Mouse (Mus musculus) brain, adult 2 months (tissue): ENCODE data around the gene Ddx20.
"Not testable (repeated sequence)": the region's sequence is repeated elsewhere in the genome, so short reads cannot be mapped to it uniquely, and the experiment has no call there.

Experiments used
- DNase-seq: peaks from one replicate; pipeline ENCODE4 v3.0.0; 2011; ENCODE audit warnings: low read depth, low spot score

The Ddx20 gene

DNA sequence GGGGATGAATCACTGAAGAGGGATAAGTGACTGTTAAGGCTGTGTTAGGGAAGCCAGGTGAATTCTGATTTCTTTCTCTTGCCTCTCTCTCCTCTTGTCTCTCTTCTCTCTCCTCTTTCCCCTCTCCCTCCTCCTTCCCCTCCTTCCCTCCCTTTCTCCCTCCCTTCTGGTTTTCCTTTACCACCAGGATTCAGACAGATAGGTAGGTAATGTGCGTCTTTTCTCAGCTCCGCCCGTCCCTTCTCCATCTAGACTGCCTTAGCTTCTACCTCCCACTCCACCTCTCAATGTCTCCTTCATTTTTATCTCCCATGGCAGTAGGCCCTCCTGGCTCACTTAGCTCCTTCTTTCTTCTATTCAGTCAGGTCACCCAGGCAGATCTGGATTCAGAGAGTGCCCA is 18.2 kb upstream of the Ddx20 start:
- peak; percentile 72 for DNase-seq

DNA sequence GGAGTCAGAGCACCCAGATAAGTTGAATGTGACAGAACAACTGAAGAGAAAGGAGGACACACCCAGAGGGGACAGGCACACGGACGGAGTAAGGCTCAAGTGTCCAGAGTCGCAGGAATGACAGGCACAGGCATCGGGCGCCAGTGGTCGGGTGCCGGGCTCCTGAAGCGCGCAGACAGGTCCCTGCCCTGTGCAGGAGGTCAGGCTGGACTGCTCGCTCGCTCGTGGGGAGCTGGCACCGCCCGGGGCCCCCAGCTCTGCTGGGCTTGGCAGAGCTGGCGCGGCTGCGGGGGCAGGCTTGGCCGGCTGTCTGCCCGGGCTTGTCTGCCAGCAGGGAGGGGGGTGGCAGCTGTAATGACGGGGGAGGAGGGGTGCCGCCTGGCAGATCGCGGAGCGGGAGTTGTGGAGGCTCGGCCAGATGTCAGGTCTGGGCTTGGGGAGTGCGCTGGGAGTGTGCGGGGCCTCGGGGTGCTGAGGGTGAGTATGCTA is 17.7 kb upstream of the Ddx20 start:
- DNase-seq, result peak; percentile 96

DNA sequence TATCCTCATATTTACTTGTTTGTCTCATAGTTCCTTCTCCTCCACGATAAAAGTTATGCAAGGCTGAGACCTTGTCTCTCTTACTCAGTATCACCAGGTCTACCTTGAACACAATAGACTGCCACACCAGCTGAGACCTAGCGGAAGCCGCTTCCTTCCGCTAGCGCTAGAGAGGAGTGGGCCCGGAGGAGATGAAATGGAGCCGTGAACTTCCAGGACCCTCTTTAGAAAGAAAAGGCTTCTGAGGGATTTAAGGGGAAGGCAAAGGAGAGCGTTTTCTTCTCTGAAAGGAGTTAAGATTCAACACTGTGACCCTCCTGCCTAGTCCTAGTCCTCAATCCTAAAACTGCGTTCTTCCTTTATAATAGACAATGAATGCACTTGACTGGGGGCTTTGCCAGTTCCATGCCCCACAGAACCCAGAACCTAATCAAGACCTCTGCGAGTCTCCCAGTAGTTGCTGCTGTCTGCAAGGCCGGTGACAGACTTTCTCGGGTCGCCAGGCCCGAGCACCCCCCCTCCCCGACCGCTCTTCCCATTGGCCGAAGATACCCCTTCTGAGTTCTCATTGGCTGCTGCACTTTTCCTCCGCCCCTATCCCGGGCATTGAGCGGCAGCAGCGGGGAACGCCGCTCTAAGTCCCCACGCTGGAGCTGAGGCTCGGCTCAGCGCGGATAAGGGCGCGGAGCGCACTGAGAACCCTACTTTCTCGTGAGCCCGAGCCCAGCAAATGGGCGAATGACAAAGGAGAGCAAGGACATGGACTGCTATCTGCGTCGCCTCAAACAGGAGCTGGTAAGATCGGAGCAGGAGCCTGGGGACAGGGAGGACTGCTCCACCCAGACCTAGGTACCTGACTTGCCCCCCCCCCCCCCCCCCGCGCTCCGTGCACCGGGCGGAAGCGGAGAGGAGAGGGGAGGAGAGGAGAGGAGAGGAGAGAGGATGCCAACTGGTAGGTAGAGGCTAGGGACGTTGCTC is 16.9 kb upstream of the Ddx20 start, which contains the start of gene Inka2:
Inka2 (plus strand) TSS at position 569 of the 978 bp plus-strand sequence.
- DNase-seq, result peak; percentile 97

DNA sequence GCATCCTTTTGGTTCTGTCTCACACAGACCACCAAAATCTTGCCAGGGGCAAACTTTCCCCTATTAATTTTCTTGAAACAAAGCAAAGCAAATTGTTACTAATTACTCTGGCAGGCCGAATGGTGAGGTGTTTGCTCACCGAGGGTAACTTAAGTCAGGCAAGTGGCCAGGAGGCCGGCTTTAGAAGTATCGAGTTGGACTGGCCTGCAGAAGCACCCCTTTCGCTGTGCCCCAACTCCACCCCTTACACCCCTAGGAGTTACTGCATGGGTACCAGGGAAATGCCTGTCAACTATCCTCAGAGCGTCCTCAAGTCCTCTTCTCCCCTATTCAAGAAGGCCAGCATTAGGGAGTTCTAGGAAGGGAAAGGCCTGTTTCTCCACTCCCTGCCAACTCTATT is 16.2 kb upstream of the Ddx20 start:
- DNase-seq, result no peak

DNA sequence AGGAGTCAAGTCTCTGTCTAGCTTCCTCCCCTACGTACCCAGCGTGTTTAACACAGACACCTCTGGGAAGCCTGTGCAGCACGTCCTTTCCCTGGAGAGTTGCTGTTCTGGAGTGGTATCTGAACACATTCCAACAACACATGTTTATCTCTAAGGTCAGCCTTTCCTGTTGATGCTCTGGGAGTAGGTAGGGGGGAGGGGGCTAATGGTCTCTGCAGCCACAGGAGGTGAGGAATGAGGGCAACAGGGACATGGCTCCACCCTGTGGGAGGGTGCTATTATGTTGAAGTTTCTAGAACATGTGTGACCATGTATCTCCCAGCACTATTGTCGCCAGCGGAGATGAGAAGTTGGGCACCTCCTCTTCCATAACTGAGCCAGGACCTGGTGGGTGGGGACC is 14.0 kb upstream of the Ddx20 start:
- no peak for DNase-seq

DNA sequence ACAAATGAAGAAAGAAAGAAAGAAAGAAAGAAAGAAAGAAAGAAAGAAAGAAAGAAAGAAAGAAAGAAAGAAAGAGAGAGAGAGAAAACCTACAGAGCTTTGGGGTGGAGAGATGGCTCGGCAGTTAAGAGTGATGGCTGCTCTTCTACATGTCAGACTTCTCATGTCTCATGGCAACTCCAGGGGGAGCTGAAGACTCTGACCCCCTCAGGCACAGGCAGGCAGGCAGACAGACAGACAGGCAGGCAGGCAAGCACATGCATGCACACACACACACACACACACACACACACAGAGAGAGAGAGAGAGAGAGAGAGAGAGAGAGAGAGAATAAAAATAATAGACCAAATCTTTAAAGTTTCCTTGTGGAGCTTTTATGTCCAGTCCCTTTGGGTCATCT is 13.4 kb upstream of the Ddx20 start:
- not testable (repeated sequence) for DNase-seq

DNA sequence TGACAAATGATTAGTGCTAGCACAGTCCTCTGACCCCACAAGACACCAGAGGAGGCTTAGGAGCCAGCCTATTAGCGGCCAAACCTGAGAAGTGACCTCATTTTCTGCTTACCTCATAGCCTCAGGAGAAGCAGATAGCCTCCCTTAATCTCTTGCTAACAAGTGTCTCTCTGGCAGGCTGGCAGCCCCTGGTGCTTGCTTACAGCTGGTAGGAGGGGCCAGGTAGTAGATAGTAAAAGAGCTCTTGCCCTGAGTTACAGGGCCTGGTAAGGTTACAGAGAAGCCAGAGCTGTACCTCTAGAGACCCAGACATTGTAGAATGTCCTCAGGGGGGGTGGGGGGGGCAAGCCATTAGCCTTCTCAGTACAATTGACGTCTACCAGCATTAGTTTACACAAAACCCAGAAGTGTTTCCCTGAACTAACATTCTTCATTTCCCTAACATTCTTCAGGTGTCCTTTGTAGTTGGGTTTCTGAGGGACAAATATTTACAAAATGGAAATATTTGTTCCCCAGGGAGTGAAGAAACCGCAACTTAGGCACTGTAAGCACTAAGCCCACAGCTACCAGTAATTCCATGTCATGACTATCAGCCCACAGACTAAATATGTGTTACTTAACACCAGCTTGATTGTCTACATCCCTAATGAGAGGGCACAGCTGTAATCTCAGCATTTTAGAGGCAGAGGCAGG is 12.0 kb upstream of the Ddx20 start:
- DNase-seq, result no peak

DNA sequence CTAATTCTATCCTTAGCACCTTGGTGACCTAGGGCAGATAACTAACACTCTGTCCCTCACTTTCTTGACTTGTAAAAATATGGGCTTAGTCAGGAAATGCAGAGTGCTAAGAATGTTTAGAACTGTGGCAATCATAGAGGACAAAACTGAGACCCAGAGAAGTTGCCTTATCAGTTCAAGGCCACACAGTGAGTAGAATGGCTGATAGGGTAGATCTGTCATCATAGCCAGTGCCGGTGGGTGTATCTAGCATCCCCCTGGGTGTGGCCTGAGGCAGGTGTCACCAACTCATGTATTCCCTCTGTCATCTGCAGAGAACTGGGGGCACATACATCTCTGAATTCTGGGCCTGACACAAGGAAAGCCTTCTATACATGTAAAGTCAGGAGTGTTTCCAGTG is 10.9 kb upstream of the Ddx20 start:
- DNase-seq, result no peak

DNA sequence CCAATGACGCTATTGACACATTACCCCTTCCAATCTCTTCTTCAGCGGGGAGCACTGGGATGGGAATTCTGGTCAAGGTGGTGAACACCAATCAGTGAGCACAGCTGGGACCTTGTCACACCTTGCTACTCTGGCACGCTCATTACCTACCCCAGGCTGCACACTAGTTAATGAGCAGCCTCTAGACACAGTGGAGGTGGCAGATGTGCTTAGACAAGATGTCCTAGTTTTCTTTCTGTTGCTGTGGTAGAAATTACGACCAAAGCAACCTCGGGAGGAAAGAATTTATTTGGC is 9.7 kb upstream of the Ddx20 start:
- DNase-seq, result no peak

DNA sequence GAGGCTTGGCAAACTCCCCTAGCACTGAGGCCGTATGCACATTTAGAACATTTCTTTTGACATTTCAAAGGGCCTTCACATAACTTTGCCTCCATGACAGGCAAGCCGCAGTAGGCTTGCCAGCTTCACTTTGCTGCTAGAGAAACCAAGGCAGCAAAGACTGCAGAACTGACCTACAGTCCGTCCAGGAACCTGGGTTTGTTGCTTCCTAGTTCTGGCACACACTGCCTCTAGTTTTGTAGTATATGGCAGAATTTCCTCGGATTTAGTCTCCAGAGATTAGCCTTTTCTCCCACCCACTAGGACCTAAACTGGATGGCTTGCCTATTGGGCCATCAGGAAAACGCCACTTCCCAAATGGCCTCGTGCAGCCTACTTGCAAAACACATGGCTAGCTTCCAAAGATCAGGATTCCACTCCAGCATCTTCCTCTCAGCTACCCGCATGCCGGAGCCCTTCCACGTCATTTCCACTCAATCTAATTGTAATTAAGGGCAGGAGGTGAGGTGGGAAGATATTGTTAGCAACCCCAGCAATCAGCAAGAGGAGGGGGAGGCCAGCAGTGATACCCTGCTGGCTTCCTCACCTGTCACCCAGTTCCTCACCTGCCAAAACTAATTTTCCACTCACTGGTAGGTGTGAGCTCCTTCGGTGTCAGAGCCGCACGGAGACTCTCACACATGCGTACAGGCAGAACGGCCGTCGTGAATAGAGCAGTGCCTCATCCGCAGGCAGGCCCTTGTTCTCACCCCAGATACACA is 9.2 kb upstream of the Ddx20 start:
- peak; percentile 61 for DNase-seq

DNA sequence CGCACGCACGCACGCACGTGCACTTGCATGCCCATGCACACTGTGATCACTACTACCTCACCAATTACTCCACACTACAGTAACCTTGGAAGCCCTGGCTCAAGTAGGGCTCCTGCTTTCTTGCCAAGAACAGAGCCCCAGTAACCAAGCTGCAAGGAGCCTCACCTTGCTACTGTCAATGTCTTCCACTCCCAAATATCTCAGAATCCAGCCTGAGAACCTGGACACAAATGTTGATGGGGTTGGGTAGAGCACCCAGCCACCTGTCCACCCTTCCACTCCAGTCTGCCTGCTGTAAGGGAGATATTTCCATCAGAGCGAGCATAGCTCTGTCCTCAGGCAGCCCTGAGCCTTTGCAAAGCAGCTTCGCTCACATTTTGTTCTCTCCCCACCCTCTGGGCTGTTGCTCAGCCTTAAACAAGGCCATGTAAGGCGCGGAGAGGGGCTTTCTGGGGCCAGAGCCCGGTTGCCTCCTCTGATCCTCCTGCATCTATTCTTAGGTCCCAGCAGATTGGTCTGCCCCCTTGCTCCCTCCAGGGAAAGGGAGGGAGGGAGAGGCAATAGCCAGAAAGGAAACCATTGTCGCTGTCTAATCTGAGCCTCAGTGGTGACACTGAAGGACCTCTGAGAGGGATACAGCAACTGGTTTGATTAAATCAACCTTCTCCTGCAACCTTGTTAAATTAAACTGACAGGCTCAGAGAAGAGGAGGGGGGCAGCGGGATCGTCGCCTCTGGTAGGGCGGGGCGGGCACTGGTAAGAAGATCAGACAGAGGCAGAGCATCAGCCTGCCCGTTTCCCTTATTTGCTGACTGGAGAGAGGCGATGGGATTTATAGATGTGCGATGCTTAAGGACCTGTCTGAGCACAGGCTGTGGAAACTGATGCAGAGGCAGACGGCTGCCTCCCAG is 8.4 kb upstream of the Ddx20 start:
- peak; percentile 87 for DNase-seq

DNA sequence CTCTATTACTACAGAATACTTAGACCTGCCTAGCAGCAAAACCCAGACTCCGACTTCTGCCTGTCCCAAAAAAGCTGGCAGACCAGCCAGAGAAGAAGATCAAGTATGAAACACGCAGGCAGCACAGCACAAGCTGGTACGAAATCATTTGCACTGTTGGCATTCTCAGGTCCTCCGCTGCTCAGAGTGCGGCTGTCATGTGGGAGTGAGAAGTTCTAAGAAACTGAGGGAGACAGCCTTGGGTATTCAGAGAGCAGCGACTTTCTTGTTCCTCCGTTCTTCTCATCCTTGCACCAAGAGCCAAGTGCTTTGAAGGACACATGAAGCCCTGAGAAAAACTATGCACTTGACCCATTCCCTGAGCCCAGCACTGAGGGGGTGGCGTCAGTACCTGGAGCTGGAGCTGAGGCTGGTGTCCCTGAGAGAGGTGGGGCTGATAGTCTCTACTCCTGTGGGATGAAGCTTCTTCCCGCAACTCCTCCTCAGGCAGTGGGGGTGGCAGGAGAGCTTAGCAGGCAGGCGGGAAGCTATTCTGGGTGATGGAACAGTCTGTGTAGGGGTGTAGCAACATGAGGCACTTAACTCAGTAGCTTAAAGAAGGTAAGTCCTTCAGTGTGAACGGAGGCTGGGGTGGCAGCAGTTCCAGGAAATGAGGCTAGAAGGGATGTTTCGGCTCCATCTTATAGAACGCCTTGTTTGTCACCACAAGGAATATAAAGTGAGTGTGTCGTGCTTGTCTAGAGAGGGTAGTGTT is 6.1 kb upstream of the Ddx20 start:
- DNase-seq, result peak; percentile 96

DNA sequence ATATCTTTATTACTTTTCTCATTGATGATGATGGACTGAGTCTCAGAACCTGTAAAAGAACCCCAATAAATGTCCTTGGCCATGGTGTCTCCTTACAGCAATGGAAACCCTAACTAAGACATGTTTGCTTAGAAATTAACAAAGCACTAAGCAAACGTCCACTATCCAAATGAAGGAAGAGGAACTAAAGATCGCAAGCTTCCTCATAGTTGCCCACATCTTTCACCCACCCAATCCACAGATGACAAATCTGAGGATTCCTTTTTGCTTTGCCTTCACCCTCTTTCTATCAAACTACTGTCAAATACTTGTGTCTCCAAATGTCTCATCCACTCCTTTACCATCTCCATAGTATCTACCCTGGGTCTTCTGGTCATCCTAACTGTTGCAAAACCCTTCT is 1.2 kb upstream of the Ddx20 start:
- no peak for DNase-seq

DNA sequence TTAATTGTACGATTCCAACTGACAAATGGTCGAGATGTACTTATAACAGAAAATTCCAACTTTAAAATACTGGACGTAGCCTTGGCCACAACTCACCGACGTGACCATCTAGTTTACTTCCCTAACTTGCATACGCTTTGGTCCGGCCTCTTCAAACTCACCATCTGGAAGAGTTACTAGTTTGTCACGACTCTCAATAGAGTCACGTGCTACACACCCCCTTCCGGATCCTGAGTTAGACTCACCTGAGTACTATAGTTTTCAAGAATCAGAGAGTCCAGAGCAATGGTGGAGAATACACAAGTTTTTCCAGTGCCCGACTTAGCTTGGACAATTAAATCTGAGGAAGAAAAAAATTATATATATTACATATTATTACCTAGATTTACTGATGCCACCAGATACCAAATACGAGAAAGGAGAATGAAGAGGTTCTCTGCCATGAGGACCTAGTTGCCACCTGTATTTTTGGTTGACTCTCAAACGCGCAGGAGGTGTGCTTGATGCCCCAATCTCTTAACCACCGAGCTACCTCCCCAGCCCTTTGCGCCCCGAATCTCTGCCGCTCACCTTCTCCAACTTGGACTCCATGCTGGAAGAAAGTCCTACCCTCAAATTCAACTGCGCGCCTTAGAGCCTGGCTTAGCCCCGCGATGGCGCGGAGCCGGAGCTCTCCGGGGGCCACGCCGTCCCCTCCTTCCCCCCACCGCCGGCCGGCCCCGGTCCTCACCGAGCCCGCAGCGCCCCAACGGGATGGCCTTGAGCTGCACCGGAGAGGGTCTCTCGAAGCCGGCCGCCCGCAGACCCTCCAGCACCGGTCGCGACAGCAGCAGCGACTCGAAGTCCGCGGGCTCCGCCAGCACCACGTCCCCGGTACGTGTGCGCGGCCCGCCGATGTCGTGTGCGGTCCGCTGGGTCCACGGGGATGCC is 715 bp downstream of the Ddx20 start:
- no peak for DNase-seq

DNA sequence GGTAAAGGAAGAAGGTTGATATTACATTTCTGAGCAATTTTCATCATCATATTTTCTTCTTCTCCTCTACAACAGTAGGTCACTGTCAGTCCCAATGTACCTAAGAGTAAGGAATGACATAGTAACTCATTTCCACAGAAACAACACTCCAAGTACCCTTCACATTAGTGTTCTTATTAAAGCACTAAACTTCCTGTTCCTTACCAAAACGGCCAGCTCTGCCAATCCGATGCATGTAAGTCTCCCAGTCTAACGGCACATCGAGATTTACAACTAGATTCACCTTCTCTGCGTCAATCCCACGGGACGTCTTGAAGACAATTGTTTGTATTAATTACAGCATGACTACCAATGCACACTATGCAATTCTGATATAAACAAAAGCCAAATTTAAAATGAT is 7.0 kb downstream of the Ddx20 start:
- no peak for DNase-seq

DNA sequence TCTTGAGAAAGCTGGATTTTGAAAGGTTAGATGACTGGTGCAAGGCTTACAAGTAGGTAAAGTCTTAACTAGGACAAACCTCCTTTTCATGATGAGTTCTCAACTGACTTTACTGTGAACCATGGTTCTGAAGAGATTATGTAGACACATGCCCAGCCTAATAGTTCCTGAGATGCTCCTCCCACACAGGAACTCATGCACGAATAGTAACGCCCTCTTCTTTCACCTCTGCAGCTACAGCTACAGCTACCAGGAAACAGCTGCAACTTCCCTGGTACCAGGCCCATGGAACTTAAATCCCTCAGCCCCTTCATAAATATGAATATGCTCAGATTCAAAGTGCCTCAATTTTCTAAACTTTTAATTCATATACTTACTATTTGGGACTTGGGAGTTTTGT is 11.4 kb downstream of the Ddx20 start:
- DNase-seq, result no peak

DNA sequence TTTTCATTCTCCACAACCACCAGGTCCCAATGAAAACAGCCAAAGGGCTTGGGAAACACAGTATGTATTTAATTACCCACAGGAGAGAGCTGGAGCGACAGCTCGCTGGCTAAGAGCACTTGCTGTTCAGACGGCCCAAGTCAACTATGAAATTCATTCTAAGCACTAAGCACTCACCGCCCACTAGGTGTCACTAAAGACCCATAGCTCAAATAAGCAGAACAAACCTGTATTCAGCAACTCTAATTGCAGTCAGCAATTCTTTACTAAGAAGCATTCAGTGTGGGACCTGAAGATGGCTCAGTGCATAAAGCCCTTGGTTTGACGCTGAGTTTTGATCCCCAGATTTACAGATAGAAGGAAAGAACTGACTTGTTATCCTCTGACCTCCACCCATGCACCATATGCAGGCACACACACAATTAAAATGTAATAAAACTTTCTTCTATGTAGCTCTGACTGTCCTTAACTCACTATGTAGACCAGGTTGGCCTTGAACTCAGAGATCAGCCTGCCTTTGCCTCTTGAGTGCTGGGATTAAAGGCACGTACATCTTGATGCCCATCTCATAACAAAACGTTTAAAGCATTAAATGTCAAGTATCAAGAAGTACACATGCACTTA is 12.7 kb downstream of the Ddx20 start:
- peak; percentile 91 for DNase-seq

DNA sequence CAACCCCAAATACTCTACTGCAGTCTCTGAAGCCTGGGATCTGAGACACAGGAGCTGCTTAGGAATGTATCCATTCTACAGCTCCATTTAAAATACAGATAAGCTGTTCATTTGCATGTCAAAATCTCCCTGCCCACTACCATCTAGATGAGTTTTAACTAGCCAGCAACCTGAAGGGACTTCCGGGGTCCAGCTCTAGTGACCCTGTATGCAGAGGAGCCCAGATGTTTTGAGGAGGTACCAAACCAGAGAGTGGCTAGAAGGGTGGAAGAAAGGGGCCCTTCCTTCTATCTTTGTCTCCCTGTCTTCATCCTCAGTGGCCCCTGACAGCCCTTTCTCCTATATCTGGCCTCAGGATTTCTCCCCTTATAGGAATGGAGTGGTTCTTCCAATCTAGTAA is 16.6 kb downstream of the Ddx20 start:
- DNase-seq, result no peak

DNA sequence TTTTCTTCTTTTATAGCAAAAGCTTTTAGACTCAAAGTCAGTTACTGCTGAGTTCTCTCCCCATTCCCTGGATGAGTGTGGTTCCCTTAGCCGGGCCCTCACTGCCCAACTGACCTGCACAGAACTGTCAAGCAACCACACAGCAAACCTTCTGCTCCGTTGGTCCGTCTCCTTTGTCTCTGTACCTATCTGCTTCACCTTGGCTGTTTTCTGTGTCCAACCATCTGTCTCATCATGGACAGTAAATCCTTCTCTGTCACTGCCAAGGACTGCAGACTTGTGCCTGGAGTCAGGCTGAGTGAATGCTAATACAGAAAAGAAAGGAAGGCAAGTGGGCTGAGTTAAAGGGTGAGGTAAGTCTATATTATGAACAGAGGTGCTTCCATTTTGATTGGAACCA is 17.6 kb downstream of the Ddx20 start:
- DNase-seq, result peak; percentile 55
